Mouse (Mus musculus) lung, embryonic 14.5 days (tissue): ENCODE measurements around the gene Glipr1l2. TPM values are rescaled to one million over a fixed set of nuclear protein-coding genes. Genes with fewer than 3 reads are reported as not detected.

ENCODE experiments used
- ATAC-seq: fragments of 200-750 bp; cut with Nextera tagmentation; 2 replicates; pipeline ENCODE4 v1.8.0; 2017; ENCODE audit warnings: mild to moderate bottlenecking, moderate TSS enrichment, moderate library complexity; ENCODE audit not compliant: insufficient read depth
- DNase-seq: peaks from one replicate; pipeline ENCODE4 v3.0.0-alpha.2; 2015
- H3K27ac ChIP-seq: fragments of 300-500 bp; sonication (generic); 2 replicates; pipeline ENCODE4 v1.5.1; 2014; ENCODE audit warnings: low read depth, mild to moderate bottlenecking, moderate library complexity
- H3K27me3 ChIP-seq: fragments of 300-500 bp; sonication (generic); 2 replicates; pipeline ENCODE4 v1.6.1; 2014; ENCODE audit warnings: low read length, control low read depth; ENCODE audit not compliant: insufficient read depth
- H3K36me3 ChIP-seq: fragments of 300-500 bp; sonication (generic); 2 replicates; pipeline ENCODE4 v1.6.1; 2014; ENCODE audit warnings: control low read depth; ENCODE audit not compliant: insufficient read depth
- H3K4me1 ChIP-seq: fragments of 300-500 bp; sonication (generic); 2 replicates; pipeline ENCODE4 v1.6.1; 2014; ENCODE audit warnings: antibody characterized with exemption, control low read depth; ENCODE audit not compliant: insufficient read depth
- H3K4me2 ChIP-seq: fragments of 300-500 bp; sonication (generic); 2 replicates; pipeline ENCODE4 v1.6.1; 2014; ENCODE audit warnings: mild to moderate bottlenecking
- H3K4me3 ChIP-seq: fragments of 300-500 bp; sonication (generic); 2 replicates; pipeline ENCODE4 v1.5.1; 2014; ENCODE audit warnings: low read depth, low read length
- H3K9ac ChIP-seq: fragments of 300-500 bp; sonication (generic); 2 replicates; pipeline ENCODE4 v1.6.1; 2014
- H3K9me3 ChIP-seq: fragments of 300-500 bp; sonication (generic); 2 replicates; pipeline ENCODE4 v1.6.1; 2016; ENCODE audit warnings: low read depth, low read length, control low read depth
- CTCF ChIP-seq: IDR thresholded peaks from 2 replicates; pipeline ENCODE4 v1.5.1; 2016; ENCODE audit warnings: antibody characterized with exemption, low read depth
- WGBS: fragments of 180-500 bp; shearing (Covaris S2); extraction: QIAGEN DNeasy Blood & Tissue Kit; methylation state at CpG from one replicate; pipeline ENCODE4 v1.1.7; 2014; 5-methylcytosine and 5-hydroxymethylcytosine counted together
- polyA plus RNA-seq: library from polyadenylated mRNA; unstranded; fragments of >200 nt; fragmentation: Nextera tagmentation; extraction: Ambion mirVana; gene quantifications from 2 replicates; pipeline ENCODE4 v1.2.1, GENCODE M21; 2014

Gene Glipr1l2
- polyA plus RNA-seq, 1 experiment from 2014 or later = not detected

DNA sequence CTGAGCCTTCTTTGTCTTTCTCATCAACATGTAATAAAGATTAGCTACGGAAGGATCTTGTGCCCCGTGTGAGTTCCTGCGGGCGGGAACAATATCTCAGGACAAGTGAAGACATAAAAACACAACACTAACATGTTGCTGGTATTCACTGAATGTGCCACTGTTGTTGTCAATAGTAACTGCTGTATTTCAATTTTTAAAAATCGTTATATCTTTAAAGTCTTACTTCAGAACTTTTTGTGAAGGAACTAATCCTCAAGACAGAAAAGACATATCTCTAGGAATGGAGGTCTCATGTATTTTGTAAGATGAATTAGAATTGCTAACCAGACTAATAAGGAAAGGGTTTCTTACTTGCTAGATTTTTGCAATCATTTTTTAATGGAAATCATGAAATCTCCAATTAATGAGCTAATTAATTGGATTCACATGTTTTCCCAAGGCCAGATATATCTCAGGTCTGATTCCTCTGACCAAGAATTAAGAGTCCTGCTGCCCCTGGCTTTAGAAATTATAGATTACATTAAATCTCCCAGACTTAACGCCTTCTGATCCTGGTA is 55.8 kb downstream of the Glipr1l2 start:
- no peak overlapping the region; the same call in 1 of the 2 replicates for H3K9ac ChIP-seq
- ATAC-seq = 0 out of 2 replicates have a peak, but pooled peaks have one; percentile 14

GRCm38 (mm10) chr10:112139834-112140233 is 56.7 kb downstream of the Glipr1l2 start:
- Histone ChIP-seq H3K9ac (no peak overlapping the region), H3K9me3 (no peaks in the 10 kb centered on the region), H3K4me1 (no peaks in the 10 kb centered on the region), H3K27ac (no peak overlapping the region), H3K4me2 (no peak overlapping the region), H3K4me3 (no peak overlapping the region), H3K36me3 (no peaks in the 10 kb centered on the region), H3K27me3 (no peaks in the 10 kb centered on the region)
- TF ChIP-seq CTCF = no peak
- no peak for DNase-seq
- 40% methylated on average over 2 of the region's 2 CpGs for WGBS
- no peak for ATAC-seq

More for the DNA sequence above, 55.8 kb downstream of the Glipr1l2 start:
- H3K9me3 ChIP-seq = no peaks in the 10 kb centered on the region
- H3K4me1 ChIP-seq = no peaks in the 10 kb centered on the region
- H3K4me2 ChIP-seq = peak overlapping the region; percentile 47
- TF ChIP-seq CTCF = no peak
- H3K36me3 ChIP-seq = no peaks in the 10 kb centered on the region
- H3K27me3 ChIP-seq = no peaks in the 10 kb centered on the region
- DNase-seq = no peak
- WGBS = 40% methylated on average over 6 of the region's 6 CpGs
- H3K27ac ChIP-seq = no peak overlapping the region
- peak overlapping the region; percentile 27 for H3K4me3 ChIP-seq

Other genes with a start within 250 kb of the Glipr1l2 start
- gene Krr1, start 110.7 kb upstream of the Glipr1l2 start, polyA plus RNA-seq = 53.9 and 55.6 TPM in 2 replicates
- 1.5 and 3.0 TPM in 2 replicates for gene Glipr1, start 80.7 kb upstream of the Glipr1l2 start, polyA plus RNA-seq
- not detected in 2 replicates for gene Glipr1l1, start 23.2 kb upstream of the Glipr1l2 start, polyA plus RNA-seq
- gene Glipr1l3, start 77.0 kb downstream of the Glipr1l2 start, polyA plus RNA-seq = not detected in 2 replicates
- gene Caps2, start 80.3 kb downstream of the Glipr1l2 start, polyA plus RNA-seq = 0.51 and 0.61 TPM in 2 replicates
- 0.13 and 0.18 TPM in 2 replicates for gene Kcnc2, start 187.8 kb downstream of the Glipr1l2 start, polyA plus RNA-seq